Mouse (Mus musculus) small intestine, adult 2 months (tissue): Measurements from ENCODE around the gene Ppp1r32.

ENCODE experiments used
- CTCF ChIP-seq: fragments of 200-500 bp; IDR thresholded peaks from 2 replicates; pipeline ENCODE4 v1.5.1; 2012; ENCODE audit warnings: low read depth, mild to moderate bottlenecking, control low read depth, inconsistent platforms, low read length, moderate library complexity, mixed read lengths; ENCODE audit not compliant: insufficient replicate concordance, insufficient read length; ENCODE audit errors: extremely low read depth
- POLR2A ChIP-seq: fragments of 200-500 bp; IDR thresholded peaks from 2 replicates; pipeline ENCODE4 v1.6.1; 2012; ENCODE audit warnings: low read depth, mild to moderate bottlenecking, control low read depth, inconsistent platforms, low read length, moderate library complexity

DNA sequence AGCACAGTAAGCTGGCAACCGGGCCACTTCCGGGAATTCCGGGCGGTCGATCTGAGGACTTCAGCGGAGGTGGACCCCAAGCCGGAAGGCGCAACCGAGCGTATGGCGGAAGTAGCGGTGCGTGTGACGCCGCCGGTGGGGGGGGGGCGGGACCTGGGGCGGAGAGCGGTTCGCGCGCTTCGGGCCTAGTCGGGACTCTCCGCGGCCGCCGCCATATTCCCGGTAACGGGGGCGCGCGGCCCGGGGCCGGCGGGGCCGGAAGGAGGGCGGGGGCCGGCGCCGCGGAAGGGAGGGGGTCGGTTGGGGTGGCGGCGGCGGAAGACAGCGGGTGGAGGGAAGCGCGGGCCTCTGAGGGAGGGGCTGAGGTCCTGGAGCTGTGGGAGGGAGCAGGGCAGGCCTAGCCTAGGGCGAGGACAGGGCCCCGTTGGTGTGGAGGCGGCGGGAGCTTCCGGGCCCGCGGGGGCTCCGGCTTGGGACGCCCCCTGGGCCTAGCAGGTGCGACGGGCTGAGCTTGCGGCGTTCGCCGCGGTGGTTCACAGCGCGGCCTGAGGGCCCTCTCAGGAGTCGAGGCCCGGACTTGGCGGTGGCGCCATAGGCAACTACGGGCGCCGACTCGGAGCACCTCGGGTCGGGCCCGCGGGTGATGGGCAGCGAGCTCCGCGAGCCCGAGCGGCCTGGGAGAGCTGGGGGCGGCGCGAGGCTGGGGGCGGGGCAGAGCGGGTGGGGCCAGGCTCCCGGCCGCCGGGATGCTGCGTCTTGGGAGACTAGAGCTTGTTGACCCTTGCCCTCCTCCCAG, 42.6 kb upstream of the Ppp1r32 start, which contains the start of gene Cpsf7:
- no peak; the same call in 1 of the 2 replicates for TF ChIP-seq POLR2A
- 0 out of 2 replicates have a peak, but pooled peaks have one; percentile 9 for TF ChIP-seq CTCF
